Mouse (Mus musculus) layer of hippocampus, adult 9-11 months (tissue): ENCODE measurements around the gene Rtp1.

ENCODE experiments used
- DNase-seq: peaks from one replicate; pipeline ENCODE4 v3.0.0; 2022

Rtp1 gene

GRCm38 (mm10) chr16:23456534-23456933, 27.6 kb downstream of the Rtp1 start:
- no peak for DNase-seq

- no peak for DNase-seq
Measured at GRCm38 (mm10) chr16:23457338-23457737, 28.4 kb downstream of the Rtp1 start.

- no peak for DNase-seq
Measured at GRCm38 (mm10) chr16:23458906-23459588, 30.1 kb downstream of the Rtp1 start.

- DNase-seq: no peak
Measured at GRCm38 (mm10) chr16:23463671-23464347, 34.9 kb downstream of the Rtp1 start.

GRCm38 (mm10) chr16:23471551-23471950, 42.6 kb downstream of the Rtp1 start:
- no peak for DNase-seq

GRCm38 (mm10) chr16:23472046-23472445, 43.1 kb downstream of the Rtp1 start:
- DNase-seq: no peak

- DNase-seq: no peak
Measured at GRCm38 (mm10) chr16:23475651-23476050, 46.7 kb downstream of the Rtp1 start.

GRCm38 (mm10) chr16:23476598-23476997, 47.7 kb downstream of the Rtp1 start:
- no peak for DNase-seq

- no peak for DNase-seq
Measured at GRCm38 (mm10) chr16:23479872-23480603, 51.1 kb downstream of the Rtp1 start.

- DNase-seq: no peak
Measured at GRCm38 (mm10) chr16:23482218-23482617, 53.3 kb downstream of the Rtp1 start.

GRCm38 (mm10) chr16:23482846-23483245, 53.9 kb downstream of the Rtp1 start:
- no peak for DNase-seq

GRCm38 (mm10) chr16:23483292-23483691, 54.4 kb downstream of the Rtp1 start:
- DNase-seq: no peak
